Mouse (Mus musculus) hindbrain, embryonic 14.5 days (tissue): ENCODE results near the gene Pdcd6ip. TPM values are rescaled to one million over a fixed set of nuclear protein-coding genes. Genes with fewer than 3 reads are reported as not detected.
A peak's percentile ranks its signal among the peaks of the same experiment; 100 is the strongest.
"Not testable (repeated sequence)": the region's sequence is repeated elsewhere in the genome, so short reads cannot be mapped to it uniquely, and the experiment has no call there.

Source experiments
- ATAC-seq: fragments of 200-750 bp; cut with Nextera tagmentation; 2 replicates; pipeline ENCODE4 v1.8.0; 2017; ENCODE audit warnings: moderate number of reproducible peaks, mild to moderate bottlenecking, moderate TSS enrichment, moderate library complexity; ENCODE audit not compliant: low FRiP score
- DNase-seq: peaks from one replicate; pipeline ENCODE4 v3.0.0-alpha.2; 2015; ENCODE audit warnings: low spot score
- H3K27ac ChIP-seq: fragments of 300-500 bp; sonication (generic); 2 replicates; pipeline ENCODE4 v1.5.1; 2014; ENCODE audit warnings: mild to moderate bottlenecking, moderate library complexity
- H3K27me3 ChIP-seq: fragments of 300-500 bp; sonication (generic); 2 replicates; pipeline ENCODE4 v1.6.1; 2014; ENCODE audit warnings: mild to moderate bottlenecking, low read length, mixed read lengths; ENCODE audit not compliant: control insufficient read depth, insufficient read depth
- H3K36me3 ChIP-seq: fragments of 300-500 bp; sonication (generic); replicated peaks from 2 replicates; pipeline ENCODE4 v1.6.1; 2014; ENCODE audit not compliant: control insufficient read depth, insufficient read depth
- H3K4me1 ChIP-seq: fragments of 300-500 bp; sonication (generic); replicated peaks from 2 replicates; pipeline ENCODE4 v1.6.1; 2014; ENCODE audit warnings: antibody characterized with exemption, low read length, mixed read lengths; ENCODE audit not compliant: control insufficient read depth, insufficient read depth
- H3K4me2 ChIP-seq: fragments of 300-500 bp; sonication (generic); replicated peaks from 2 replicates; pipeline ENCODE4 v1.6.1; 2014; ENCODE audit warnings: mild to moderate bottlenecking, moderate library complexity
- H3K4me3 ChIP-seq: fragments of 300-500 bp; sonication (generic); replicated peaks from 2 replicates; pipeline ENCODE4 v1.5.1; 2014; ENCODE audit warnings: mild to moderate bottlenecking, low read length
- H3K9ac ChIP-seq: fragments of 300-500 bp; sonication (generic); 2 replicates; pipeline ENCODE4 v1.6.1; 2014
- H3K9me3 ChIP-seq: fragments of 300-500 bp; sonication (generic); 2 replicates; pipeline ENCODE4 v1.6.1; 2016; ENCODE audit warnings: low read length; ENCODE audit not compliant: control insufficient read depth
- WGBS: fragments of 180-500 bp; shearing (Covaris S2); extraction: QIAGEN DNeasy Blood & Tissue Kit; methylation state at CpG from one replicate; pipeline ENCODE4 v1.1.7; 2014; 5-methylcytosine and 5-hydroxymethylcytosine counted together
- polyA plus RNA-seq: library from polyadenylated mRNA; unstranded; fragments of >200 nt; fragmentation: Nextera tagmentation; extraction: Ambion mirVana; gene quantifications from 2 replicates; pipeline ENCODE4 v1.2.1, GENCODE M21; 2014

Gene Pdcd6ip
- polyA plus RNA-seq, 1 experiment from 2014 or later: 38.3 TPM

GRCm38 (mm10) chr9:113663476-113663875 is 44.6 kb downstream of the Pdcd6ip start:
- H3K9ac ChIP-seq: no peak overlapping the region
- WGBS: 89% methylated on average over 4 of the region's 4 CpGs
- no peaks in the 10 kb centered on the region for H3K4me1 ChIP-seq
- peaks cover 10% of the 10 kb centered on the region; the same call in 1 of the 2 replicates for H3K9me3 ChIP-seq
- H3K4me3 ChIP-seq: no peak overlapping the region
- ATAC-seq: no peak
- H3K27me3 ChIP-seq: no peaks in the 10 kb centered on the region
- peaks cover 85% of the 10 kb centered on the region for H3K36me3 ChIP-seq
- no peak for DNase-seq
- no peak overlapping the region for H3K4me2 ChIP-seq
- no peak overlapping the region for H3K27ac ChIP-seq

- peaks cover 89% of the 10 kb centered on the region for H3K36me3 ChIP-seq
- WGBS: 94% methylated on average over 1 of the region's 1 CpGs
Measured at GRCm38 (mm10) chr9:113657837-113658236, 50.2 kb downstream of the Pdcd6ip start.

GRCm38 (mm10) chr9:113653571-113653970 is 54.5 kb downstream of the Pdcd6ip start:
- H3K4me2 ChIP-seq: no peak overlapping the region
- peaks cover 3% of the 10 kb centered on the region; the same call in 1 of the 2 replicates for H3K4me1 ChIP-seq
- DNase-seq (no peak), ATAC-seq (no peak)
- H3K9me3 ChIP-seq: no peaks in the 10 kb centered on the region
- 84% methylated on average over 8 of the region's 8 CpGs for WGBS
- H3K36me3 ChIP-seq: peaks cover 58% of the 10 kb centered on the region
- H3K27ac ChIP-seq: no peak overlapping the region
- no peak overlapping the region for H3K9ac ChIP-seq
- H3K4me3 ChIP-seq: no peak overlapping the region
- no peaks in the 10 kb centered on the region for H3K27me3 ChIP-seq

More at GRCm38 (mm10) chr9:113657837-113658236, 50.2 kb downstream of the Pdcd6ip start:
- Histone ChIP-seq H3K27me3 (no peaks in the 10 kb centered on the region), H3K4me3 (no peak overlapping the region), H3K9me3 (no peaks in the 10 kb centered on the region), H3K4me1 (peaks cover 3% of the 10 kb centered on the region; the same call in 1 of the 2 replicates), H3K27ac (no peak overlapping the region), H3K4me2 (no peak overlapping the region), H3K9ac (no peak overlapping the region)
- no peak for DNase-seq
- ATAC-seq: no peak

- Histone ChIP-seq H3K4me3 (no peak overlapping the region), H3K27me3 (no peaks in the 10 kb centered on the region), H3K9ac (no peak overlapping the region), H3K36me3 (peaks cover 34% of the 10 kb centered on the region), H3K4me1 (peaks cover 3% of the 10 kb centered on the region; the same call in 1 of the 2 replicates), H3K27ac (no peak overlapping the region), H3K9me3 (no peaks in the 10 kb centered on the region), H3K4me2 (no peak overlapping the region)
- no peak for DNase-seq
- 79% methylated on average over 8 of the region's 8 CpGs for WGBS
- no peak for ATAC-seq
Measured at GRCm38 (mm10) chr9:113650787-113651186, 57.3 kb downstream of the Pdcd6ip start.

- H3K4me3 ChIP-seq, H3K9me3 ChIP-seq, DNase-seq, H3K27ac ChIP-seq, H3K9ac ChIP-seq, H3K27me3 ChIP-seq, H3K4me1 ChIP-seq, ATAC-seq, H3K4me2 ChIP-seq: not testable (repeated sequence)
- peaks cover 20% of the 10 kb centered on the region for H3K36me3 ChIP-seq
- 82% methylated on average over 8 of the region's 8 CpGs for WGBS
Measured at GRCm38 (mm10) chr9:113649211-113649610, 58.8 kb downstream of the Pdcd6ip start.

- Histone ChIP-seq H3K9me3 (no peaks in the 10 kb centered on the region), H3K4me3 (no peak overlapping the region), H3K9ac (no peak overlapping the region), H3K27me3 (no peaks in the 10 kb centered on the region), H3K4me1 (peaks cover 5% of the 10 kb centered on the region), H3K27ac (no peak overlapping the region), H3K36me3 (no peaks in the 10 kb centered on the region), H3K4me2 (no peak overlapping the region)
- 43% methylated on average over 5 of the region's 5 CpGs for WGBS
- ATAC-seq (0 out of 2 replicates have a peak, but pooled peaks have one; percentile 11), DNase-seq (no peak)
Measured at GRCm38 (mm10) chr9:113645837-113646169, 62.3 kb downstream of the Pdcd6ip start.

GRCm38 (mm10) chr9:113645153-113645836 is 62.8 kb downstream of the Pdcd6ip start:
- H3K9me3 ChIP-seq: no peaks in the 10 kb centered on the region
- no peak overlapping the region for H3K4me2 ChIP-seq
- ATAC-seq (peak; percentile 50; the same call in 1 of the 2 replicates), DNase-seq (peak; percentile 92)
- H3K4me1 ChIP-seq: peaks cover 5% of the 10 kb centered on the region
- no peak overlapping the region for H3K4me3 ChIP-seq
- no peaks in the 10 kb centered on the region for H3K36me3 ChIP-seq
- no peak overlapping the region for H3K27ac ChIP-seq
- 19% methylated on average over 8 of the region's 11 CpGs for WGBS
- no peak overlapping the region for H3K9ac ChIP-seq
- no peaks in the 10 kb centered on the region for H3K27me3 ChIP-seq

GRCm38 (mm10) chr9:113644701-113645100 is 63.4 kb downstream of the Pdcd6ip start:
- ATAC-seq: no peak
- no peak overlapping the region for H3K4me2 ChIP-seq
- no peaks in the 10 kb centered on the region for H3K27me3 ChIP-seq
- H3K9ac ChIP-seq: no peak overlapping the region
- DNase-seq: no peak
- H3K36me3 ChIP-seq: no peaks in the 10 kb centered on the region
- no peak overlapping the region for H3K4me3 ChIP-seq
- no peaks in the 10 kb centered on the region for H3K9me3 ChIP-seq
- peaks cover 5% of the 10 kb centered on the region for H3K4me1 ChIP-seq
- H3K27ac ChIP-seq: no peak overlapping the region
- WGBS: 63% methylated on average over 5 of the region's 5 CpGs

GRCm38 (mm10) chr9:113644076-113644475 is 64.0 kb downstream of the Pdcd6ip start:
- ATAC-seq: peak; percentile 45; the same call in 1 of the 2 replicates
- Histone ChIP-seq H3K9ac (no peak overlapping the region), H3K27ac (no peak overlapping the region), H3K4me3 (no peak overlapping the region), H3K27me3 (no peaks in the 10 kb centered on the region), H3K36me3 (no peaks in the 10 kb centered on the region), H3K4me2 (no peak overlapping the region), H3K9me3 (no peaks in the 10 kb centered on the region), H3K4me1 (peaks cover 5% of the 10 kb centered on the region)
- no peak for DNase-seq
- WGBS: 76% methylated on average over 3 of the region's 3 CpGs
